Mouse (Mus musculus) small intestine, adult 2 months (tissue): Measurements from ENCODE around the gene Tmem82.

Experiments
- CTCF ChIP-seq: fragments of 200-500 bp; IDR thresholded peaks from 2 replicates; pipeline ENCODE4 v1.5.1; 2012; ENCODE audit warnings: low read depth, mild to moderate bottlenecking, control low read depth, inconsistent platforms, low read length, moderate library complexity, mixed read lengths; ENCODE audit not compliant: insufficient replicate concordance, insufficient read length; ENCODE audit errors: extremely low read depth
- POLR2A ChIP-seq: fragments of 200-500 bp; IDR thresholded peaks from 2 replicates; pipeline ENCODE4 v1.6.1; 2012; ENCODE audit warnings: low read depth, mild to moderate bottlenecking, control low read depth, inconsistent platforms, low read length, moderate library complexity

DNA sequence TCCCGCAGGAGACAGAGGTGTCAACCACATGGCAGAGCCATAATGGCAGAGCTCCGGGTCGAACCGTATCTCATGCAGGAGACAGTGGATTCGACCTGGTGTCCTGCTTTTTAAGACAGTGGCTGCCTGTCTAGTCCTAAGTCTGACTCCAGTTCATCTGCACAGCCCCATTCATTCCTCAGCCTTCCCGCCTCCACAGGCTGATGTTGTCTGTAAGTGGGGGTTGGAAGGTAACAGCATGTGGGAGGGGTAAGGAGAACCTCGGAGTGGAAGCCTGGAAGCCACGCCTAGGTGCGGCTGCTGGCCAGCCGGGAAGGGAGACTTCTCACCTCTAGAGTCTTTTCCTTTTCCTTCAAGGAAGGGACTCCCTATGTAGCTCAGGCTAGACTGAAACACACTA is 46.5 kb downstream of the Tmem82 start:
- no peak for TF ChIP-seq CTCF
- TF ChIP-seq POLR2A: no peak
